Mouse (Mus musculus) brown adipose tissue, adult 24 weeks (tissue): ENCODE data around the gene Tanc1. TPM values are rescaled to one million over a fixed set of nuclear protein-coding genes. Genes with fewer than 3 reads are reported as not detected.

Experiments used
- H3K27ac ChIP-seq: fragments of 200-500 bp; replicated peaks from 2 replicates; pipeline ENCODE4 v1.5.1; 2012; ENCODE audit warnings: low read depth, mild to moderate bottlenecking, low read length
- H3K4me1 ChIP-seq: fragments of 200-500 bp; 2 replicates; pipeline ENCODE4 v1.6.1; 2012; ENCODE audit warnings: low read length, mixed read lengths; ENCODE audit not compliant: control insufficient read depth, insufficient read depth, insufficient read length
- H3K4me3 ChIP-seq: fragments of 200-500 bp; 2 replicates; pipeline ENCODE4 v1.5.1; 2012; ENCODE audit warnings: low read depth, mild to moderate bottlenecking, low read length, moderate library complexity; ENCODE audit not compliant: insufficient read depth
- polyA plus RNA-seq: library from polyadenylated mRNA; stranded (reverse); fragments of >200 nt; gene quantifications from 2 replicates; pipeline ENCODE4 v1.2.4, GENCODE M21; 2012; ENCODE audit not compliant: missing spikeins, insufficient read depth, insufficient read length

Tanc1 gene
- polyA plus RNA-seq, 1 experiment, result 9.7 TPM

DNA sequence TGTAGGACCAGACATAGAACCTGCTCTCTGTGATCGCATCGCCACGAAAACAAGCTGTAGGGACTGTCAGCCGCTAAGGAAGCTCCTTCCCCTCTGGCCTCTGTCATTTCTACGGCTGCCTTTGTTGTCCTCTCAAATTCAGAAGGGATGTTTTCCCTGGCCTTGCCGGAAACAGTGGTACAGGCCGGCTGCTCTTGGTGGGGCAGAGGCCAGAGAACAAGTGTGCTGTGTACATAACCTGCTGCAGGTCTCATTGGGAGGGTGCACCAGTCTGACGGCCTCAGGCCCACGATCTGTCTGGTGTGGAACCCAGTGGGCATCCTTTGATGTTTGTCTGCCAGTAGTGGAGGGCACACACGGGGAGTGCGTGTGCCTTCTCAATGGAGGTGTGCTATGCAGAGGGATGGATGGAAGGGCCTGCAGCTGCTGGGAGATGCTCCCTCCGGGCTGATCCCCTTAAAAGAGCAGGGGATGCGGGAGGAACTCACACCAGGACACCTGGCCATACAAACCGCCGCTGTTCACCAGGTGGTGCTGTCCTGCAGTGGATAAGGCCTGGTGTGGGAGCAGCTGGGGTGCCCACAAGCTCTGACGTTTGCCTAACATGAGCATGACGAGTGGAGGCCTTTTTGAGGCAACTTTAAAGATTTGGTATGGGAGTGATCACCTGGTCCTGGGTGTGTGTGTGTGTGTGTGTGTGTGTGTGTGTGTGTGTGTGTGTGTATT lies 63.6 kb downstream of the Tanc1 start:
- H3K4me1 ChIP-seq, result peaks cover 51% of the 10 kb centered on the region
- no peak overlapping the region for H3K4me3 ChIP-seq
- peak overlapping the region; percentile 85 for H3K27ac ChIP-seq

DNA sequence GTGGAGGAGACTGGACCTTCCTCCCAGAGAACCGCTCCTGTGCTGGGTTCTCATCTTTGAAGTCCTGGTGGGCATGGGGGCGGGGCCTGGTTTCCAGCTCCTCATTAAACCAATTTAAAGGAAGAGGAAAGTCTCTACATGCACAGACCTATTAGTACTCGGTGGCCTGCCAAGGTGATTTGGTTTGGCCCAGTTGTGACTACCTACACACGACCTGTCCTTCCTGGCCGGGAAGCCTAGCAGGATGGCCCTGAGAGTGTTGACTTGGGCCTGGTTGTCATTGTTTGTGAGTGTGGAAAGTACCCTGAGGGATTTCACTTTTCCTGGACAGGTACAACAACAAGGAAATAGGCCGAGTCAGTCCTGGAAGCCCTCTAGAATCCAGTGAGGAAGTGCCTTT lies 64.2 kb downstream of the Tanc1 start:
- Histone ChIP-seq H3K27ac (peak overlapping the region; percentile 85), H3K4me1 (peaks cover 54% of the 10 kb centered on the region), H3K4me3 (no peak overlapping the region)

DNA sequence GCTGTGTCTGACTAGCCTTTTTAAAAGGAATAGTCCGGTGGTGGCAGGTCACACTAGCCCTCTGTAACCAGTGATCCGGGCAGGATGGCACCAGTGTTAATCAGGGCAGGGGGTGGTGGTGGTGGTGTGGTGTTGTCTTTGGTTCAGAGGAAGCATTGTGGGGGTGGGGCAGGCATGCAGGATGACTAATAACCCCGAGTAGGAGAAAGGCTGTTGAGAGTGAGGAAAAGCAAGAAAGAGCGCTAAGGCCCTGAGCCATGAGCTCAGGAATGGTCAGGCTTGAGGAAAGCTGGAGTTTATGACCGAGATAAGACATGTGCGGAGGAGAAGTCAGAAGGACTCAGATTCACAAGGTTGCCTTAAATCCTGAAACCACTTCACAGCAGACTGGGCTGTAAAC lies 64.6 kb downstream of the Tanc1 start:
- Histone ChIP-seq H3K4me3 (no peak overlapping the region), H3K27ac (peak overlapping the region; percentile 85), H3K4me1 (peaks cover 54% of the 10 kb centered on the region)

DNA sequence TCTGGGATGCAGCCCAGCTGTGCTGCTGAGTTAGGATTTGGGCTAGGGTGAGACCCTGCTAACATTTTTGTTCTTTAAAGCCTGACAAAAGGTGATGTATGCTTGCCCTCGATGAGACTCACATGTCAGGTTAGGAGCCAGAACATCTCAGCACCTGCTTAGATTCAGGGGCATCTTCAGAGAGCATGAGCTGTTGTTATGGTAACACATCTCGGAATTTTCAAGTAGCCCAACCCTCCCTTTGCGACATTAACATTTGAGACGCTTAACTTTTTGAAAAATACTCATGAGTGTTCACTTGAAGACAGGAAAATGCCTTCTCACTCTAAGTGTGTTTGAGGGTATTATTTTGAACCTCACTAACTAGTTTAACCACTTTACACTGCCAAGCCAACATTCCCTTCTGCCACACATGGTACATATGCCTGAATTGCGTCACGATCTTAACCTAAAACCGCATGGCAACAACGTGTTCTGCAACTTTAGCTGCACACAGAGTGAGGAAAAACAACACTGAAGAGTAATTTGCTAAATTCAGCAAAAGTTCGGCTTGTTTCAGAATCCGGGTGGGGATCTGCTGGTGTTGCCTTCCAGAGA lies 67.7 kb downstream of the Tanc1 start:
- Histone ChIP-seq H3K4me3 (no peak overlapping the region), H3K4me1 (peaks cover 29% of the 10 kb centered on the region), H3K27ac (no peak overlapping the region)

DNA sequence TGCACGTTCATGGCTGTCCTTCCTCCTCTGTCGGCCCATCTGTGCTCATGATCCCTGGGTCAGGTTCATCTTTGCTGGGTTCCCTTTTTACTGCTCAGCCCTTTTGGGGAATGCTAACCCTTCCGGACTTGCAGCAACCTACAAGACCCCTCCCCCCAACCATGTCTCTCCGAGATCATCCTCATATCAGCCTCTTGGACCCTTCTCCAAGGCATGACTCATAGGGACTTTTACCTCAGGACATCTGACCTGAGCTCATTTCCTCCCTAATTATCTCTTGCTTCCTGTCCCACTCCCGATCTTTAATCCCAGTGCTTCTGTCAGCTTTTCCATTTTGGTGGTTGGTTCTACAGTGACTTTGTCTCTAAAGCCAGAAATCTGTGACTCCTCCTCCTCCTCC lies 68.9 kb downstream of the Tanc1 start:
- Histone ChIP-seq H3K4me3 (no peak overlapping the region), H3K27ac (peak overlapping the region; percentile 45; the same call in 1 of the 2 replicates), H3K4me1 (peaks cover 20% of the 10 kb centered on the region)

DNA sequence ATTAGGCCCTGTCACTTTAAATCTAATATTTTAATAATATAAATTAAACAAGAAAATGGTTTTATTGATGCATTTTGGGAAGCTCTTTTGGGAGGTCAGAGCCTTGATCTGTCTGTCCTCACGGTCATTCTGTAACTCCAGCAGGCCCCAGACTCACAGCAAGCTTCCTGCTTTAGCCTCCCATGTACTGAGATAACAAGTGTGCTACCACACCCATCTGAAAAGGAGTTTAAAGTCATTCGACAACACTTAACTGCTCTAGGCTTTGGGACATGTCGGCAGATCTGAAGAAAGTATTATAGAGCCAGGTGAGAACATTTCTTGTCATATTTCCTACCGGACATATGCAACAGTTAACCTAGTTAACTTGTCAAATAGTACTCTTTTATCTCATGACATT lies 69.3 kb downstream of the Tanc1 start:
- Histone ChIP-seq H3K4me1 (peaks cover 15% of the 10 kb centered on the region), H3K27ac (no peak overlapping the region), H3K4me3 (no peak overlapping the region)

DNA sequence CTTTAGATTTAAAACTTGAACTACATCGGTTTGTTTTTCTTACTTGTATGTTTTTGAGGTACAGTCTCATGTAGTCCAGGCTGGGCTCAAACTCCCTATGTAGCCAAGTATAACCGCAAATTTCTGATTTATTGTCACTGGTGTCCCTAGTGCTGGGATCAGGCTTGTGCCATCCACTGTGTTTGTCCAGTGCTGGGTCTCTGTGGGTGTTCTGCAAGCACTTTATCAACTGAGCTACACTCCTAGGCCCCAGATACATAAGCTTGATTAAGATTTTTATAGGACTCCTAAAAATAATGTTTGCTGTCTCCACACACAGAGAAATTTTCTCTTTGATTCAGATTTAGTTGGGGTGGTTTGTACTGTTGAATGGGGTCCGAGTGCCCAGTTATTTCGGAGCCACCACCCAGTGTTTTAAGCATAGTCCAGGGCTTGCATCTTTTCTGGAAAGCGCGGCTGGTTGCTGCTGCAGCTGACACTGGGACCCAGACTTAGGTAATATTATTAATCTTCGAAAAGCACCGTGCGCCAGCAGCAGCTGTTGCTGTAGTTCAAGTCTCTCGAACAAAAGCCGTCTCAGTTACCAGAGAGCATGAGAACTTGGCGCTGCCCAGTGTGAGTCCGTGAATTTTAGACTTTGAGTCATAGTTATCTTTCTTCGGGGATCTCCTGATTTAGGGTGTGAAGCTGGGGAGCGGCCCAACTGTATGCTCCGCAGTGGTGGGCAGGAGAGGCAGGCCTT lies 73.2 kb downstream of the Tanc1 start:
- H3K27ac ChIP-seq, result no peak overlapping the region
- H3K4me3 ChIP-seq, result no peak overlapping the region
- peaks cover 18% of the 10 kb centered on the region for H3K4me1 ChIP-seq

DNA sequence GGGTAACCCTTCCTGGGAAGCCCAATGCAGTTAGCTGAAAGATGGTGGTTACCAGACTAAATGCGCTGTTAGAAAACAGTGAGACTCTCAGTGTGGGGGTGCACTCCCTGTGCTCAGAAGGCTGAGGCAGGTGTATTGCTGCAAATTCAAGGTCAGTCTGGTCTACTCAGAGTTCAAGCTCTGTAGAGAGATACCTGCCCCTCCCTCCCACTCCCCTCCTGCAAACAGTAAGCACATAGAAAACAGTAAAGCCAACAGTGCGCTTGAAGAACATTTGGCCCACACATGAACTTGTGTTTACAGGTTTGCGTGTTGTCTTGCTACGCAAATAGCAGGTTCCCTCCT lies 73.7 kb downstream of the Tanc1 start:
- Histone ChIP-seq H3K4me3 (no peak overlapping the region), H3K27ac (no peak overlapping the region), H3K4me1 (peaks cover 15% of the 10 kb centered on the region)

DNA sequence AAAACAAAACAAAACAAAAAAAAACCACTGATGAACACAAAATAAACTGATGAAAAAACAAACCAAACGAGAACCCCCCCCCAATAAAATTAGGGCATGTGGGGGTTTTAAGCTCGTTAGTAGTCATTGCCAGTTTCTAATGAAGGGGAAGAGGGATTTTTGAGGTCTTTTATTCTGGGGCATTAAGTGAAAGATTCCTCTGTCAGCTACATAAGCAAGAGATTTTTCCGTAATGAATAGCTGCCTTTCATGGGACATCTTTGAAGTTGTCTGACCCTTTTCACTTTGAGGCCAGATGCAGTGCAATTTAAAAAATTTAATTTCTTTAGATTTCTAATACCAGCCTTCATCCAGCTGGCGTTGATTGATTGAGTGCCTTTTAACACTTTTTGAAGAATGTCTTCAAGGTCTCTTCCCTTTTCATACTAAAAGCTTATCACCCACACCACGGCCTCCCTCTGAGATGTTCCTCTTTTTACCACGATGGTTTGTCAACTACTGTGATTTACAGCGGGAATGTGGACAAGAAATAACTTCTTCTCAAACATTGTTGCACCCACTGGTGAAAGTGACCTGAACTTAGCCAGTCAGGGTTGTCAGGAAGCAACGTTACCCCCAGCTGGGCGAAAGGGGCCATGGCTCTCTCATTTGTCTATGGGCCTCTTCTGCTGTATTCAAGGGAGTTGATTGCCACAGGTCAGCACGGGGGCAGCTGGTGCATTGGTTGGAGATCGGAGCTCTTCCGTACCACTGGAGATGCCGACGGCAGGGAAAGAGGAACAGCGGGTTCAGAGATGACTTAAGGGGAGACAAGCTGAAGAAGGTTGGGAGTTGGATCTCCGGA lies 76.6 kb downstream of the Tanc1 start:
- H3K4me1 ChIP-seq, result peaks cover 13% of the 10 kb centered on the region

DNA sequence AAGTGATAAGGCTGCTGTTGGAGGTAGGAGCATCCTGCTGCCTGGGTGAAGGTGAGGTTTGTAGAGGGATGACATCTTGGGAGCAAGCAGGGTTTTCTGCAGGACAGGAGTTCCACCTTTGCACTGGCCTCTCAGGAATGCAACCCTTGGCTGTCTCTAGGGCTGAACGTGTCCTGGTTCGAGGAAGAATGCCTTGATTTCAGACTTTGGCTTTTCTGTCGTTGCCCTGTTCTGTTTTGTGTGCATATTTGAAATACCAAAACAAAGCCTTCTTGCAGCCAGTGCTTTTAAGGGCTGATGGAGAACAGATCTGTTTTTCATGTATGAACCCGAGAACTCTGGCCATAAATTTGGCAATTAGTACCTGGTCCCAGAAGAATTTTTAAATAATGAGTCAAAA lies 79.3 kb downstream of the Tanc1 start:
- Histone ChIP-seq H3K4me3 (no peak overlapping the region), H3K4me1 (peaks cover 13% of the 10 kb centered on the region; the same call in 1 of the 2 replicates), H3K27ac (no peak overlapping the region)

More for the DNA sequence above, 76.6 kb downstream of the Tanc1 start:
- Histone ChIP-seq H3K27ac (no peak overlapping the region), H3K4me3 (no peak overlapping the region)

DNA sequence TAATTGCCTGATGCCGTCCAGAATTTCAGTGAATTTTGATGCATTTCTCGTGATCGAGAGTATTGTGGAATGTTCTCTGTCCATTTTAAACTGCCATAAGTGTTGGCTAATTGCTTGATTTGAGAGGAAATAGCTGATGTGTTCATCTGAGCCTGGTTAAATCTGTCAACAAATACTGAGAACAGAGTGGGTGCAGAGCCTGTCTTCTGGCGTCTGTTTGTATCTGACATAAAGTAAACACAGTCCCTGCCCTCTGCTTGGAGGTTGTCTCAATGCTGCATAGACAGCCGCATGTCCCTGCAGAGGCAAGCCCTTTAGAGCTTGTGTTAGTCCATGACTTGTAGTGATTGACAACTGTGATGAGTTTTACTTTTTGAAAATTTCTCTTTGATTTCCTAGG lies 81.6 kb downstream of the Tanc1 start:
- H3K4me1 ChIP-seq, result peaks cover 16% of the 10 kb centered on the region
- no peak overlapping the region for H3K27ac ChIP-seq
- H3K4me3 ChIP-seq, result no peak overlapping the region

DNA sequence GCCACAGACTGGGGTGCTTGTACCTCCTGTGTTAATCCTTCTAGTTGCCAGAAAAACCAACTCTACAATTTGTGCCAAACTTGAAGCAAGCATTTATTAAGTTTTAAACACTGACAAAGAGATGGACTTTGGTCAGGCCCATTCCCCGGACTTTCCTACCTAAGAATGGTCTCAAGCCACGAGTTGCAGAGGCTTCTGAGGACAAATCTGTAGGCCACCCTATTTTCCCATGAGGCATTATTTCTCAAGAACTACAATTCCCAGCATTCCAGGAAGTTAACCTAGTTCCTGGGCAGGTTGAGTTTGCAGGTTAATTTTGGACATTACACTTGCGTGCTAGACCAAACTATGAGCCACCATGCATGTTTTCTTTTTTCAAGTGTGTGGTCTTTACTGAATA lies 85.3 kb downstream of the Tanc1 start:
- no peak overlapping the region for H3K4me3 ChIP-seq
- peak overlapping the region; percentile 62; the same call in 1 of the 2 replicates for H3K27ac ChIP-seq

DNA sequence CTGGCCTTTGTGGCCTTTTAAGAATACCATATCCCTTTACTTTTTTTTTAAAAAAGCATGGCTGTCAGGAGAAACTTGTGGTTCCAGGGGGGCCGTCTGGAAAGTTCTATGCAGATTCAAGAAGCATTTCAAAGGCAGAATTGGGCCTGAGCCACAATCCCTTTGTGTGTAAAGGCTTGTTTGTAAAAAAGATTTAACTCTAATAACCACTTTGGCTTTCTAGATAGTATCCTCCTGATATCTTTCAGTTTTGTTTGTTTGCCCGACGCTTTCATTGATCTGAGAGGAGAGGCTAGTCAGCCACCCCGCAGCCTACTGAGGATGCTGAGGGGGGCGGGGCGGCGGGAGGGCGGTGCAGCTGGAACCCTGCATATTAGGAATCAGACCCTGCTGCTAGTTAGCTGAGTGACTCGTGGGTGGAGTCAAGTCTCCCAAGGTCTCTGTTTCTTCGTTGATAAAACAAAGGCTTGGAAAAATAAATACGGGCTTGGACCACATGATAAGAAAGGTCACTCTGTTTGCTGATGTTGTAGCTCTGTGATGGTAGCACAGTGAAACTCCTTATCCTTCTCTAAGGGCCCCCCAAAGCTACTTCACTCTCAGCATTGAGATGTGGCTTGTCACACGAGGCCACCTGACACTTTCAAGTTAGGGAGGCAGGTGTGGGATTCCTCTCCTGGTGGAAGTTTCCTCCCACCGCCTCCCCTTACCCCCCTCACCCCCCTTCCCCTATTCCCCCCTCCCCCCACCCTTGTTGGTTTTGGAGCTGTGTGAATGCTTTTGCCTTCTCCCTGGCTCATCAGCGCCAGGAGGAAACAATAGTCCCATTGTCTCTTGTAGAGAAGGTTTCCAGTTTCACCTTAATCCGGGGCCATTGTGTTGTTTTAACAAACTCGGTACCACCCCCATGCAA lies 86.1 kb downstream of the Tanc1 start:
- peak overlapping the region; percentile 62 for H3K27ac ChIP-seq
- no peak overlapping the region; the same call in 1 of the 2 replicates for H3K4me3 ChIP-seq
- peaks cover 9% of the 10 kb centered on the region; the same call in 1 of the 2 replicates for H3K4me1 ChIP-seq

More for the DNA sequence above, 85.3 kb downstream of the Tanc1 start:
- peaks cover 9% of the 10 kb centered on the region; the same call in 1 of the 2 replicates for H3K4me1 ChIP-seq
